Mouse (Mus musculus): ENCODE results near the gene Anpep.
"Not testable (repeated sequence)": the region's sequence is repeated elsewhere in the genome, so short reads cannot be mapped to it uniquely, and the experiment has no call there.

Gene Anpep

DNA sequence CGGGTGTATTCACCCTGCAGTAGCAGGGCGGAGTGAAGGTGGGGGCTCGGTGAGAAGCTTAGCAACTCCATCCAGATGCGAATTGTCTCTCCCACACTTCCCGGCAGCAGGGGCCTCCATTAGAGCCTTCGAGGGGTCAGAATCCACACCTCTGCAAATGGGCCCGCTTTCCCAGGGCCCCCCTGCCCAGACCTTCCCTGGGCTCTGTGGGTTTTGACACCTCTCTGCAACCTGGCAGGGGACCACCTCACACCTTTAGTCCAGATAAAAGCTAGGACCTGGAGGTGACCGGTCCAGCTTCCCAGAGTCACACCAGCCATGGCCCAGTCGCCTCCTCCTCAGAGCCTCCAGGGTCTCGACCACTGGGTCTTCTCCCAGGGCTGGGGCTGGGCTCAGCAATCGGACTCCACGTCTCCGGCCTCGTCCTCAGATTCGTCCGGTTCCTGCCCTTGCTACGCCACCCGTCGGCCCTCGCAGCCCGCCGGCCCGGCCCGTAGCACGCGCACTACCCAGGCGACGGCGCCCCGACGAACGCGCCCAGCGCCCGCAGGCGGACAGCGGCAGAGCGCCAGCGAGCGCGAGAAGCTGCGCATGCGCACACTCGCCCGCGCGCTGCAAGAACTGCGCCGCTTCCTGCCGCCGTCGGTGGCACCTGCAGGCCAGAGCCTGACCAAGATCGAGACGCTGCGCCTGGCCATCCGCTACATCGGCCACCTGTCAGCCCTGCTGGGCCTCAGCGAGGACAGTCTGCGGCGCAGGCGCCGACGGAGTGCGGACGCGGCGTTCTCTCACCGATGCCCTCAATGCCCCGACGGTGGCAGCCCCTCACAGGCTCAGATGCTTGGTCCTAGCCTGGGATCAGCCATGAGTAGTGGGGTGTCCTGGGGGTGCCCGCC lies 50.0 kb downstream of the Anpep start, which contains the start of gene Mesp2:
Mesp2 (plus strand) TSS at position 117 of the 896 bp plus-strand sequence.
- peak; percentile 77 for DNase-seq (ENCODE audit: low read depth, low spot score)

- DNase-seq (ENCODE audit: low read depth, low spot score), result no peak
These were observed 52.3 kb downstream of the Anpep start for GRCm38 (mm10) chr7:79808561-79808960.

DNA sequence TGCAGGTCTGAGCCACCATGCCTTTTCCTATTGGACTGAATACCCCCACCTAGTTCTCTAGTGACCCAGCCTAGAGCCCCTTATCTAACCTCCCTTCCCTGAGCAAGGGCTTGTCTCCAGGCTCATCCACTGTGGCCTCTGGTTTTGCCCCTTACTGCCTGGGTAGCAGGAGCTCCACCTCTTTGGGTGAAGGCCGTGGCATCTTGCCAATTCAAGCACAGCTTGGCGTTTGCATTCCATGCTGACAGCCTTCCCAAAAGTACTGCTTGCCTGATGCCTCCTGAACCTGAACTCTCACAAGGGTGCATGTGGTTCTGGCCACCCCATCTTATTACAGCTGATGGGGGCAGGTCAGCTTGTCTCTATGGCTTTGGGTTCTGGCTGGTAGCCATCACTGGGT lies 57.0 kb downstream of the Anpep start:
- no peak for DNase-seq (ENCODE audit: low read depth, low spot score)

DNA sequence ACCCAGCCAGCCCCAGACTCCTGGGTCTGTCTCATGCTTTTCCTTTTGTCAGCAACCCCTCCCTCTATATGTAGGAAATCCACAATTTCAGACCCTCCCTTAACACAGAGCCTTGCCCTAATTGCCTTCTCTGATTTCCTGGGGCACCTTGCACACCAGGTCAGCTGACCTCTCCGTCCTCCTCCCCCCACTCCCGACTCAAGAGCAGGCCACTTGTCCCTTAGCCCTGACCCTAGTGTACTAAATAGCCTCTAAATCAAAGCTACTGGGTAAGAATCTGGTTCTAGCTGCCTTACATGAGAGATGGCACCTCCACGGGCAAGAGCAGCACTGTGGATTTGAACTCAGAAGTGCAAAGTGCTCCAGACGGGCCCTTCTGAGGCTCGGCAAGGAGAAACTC lies 58.8 kb downstream of the Anpep start:
- DNase-seq (ENCODE audit: low read depth, low spot score), result no peak

GRCm38 (mm10) chr7:79801391-79801790 lies 59.5 kb downstream of the Anpep start:
- no peak for DNase-seq (ENCODE audit: low read depth, low spot score)

DNA sequence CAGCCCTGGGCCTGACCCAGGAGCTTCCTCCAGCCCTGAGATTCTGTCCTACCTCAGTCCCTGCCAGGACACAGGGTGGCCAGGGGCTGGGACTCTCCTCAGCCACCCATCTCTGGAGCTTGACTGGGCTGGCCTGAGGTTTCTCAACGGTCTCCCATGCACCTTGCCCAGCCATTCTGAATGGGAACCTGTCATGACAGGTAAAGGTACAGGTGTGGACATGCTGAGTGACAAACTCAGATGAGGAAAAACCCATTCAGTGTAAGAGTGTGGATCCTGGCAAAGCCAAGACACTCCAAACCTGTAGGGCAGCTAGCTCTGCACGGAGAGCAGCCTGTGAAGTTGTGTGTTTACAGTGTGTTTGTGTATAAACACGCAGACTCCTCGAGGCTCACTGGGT lies 60.5 kb downstream of the Anpep start:
- no peak for DNase-seq (ENCODE audit: low read depth, low spot score)

GRCm38 (mm10) chr7:79799506-79799905 lies 61.4 kb downstream of the Anpep start:
- DNase-seq (ENCODE audit: low read depth, low spot score), result no peak

- DNase-seq (ENCODE audit: low read depth, low spot score), result peak; percentile 66
These were observed 61.8 kb downstream of the Anpep start for GRCm38 (mm10) chr7:79799048-79799447.

- peak; percentile 73 for DNase-seq (ENCODE audit: low read depth, low spot score)
These were observed 62.3 kb downstream of the Anpep start for GRCm38 (mm10) chr7:79798606-79799005.

DNA sequence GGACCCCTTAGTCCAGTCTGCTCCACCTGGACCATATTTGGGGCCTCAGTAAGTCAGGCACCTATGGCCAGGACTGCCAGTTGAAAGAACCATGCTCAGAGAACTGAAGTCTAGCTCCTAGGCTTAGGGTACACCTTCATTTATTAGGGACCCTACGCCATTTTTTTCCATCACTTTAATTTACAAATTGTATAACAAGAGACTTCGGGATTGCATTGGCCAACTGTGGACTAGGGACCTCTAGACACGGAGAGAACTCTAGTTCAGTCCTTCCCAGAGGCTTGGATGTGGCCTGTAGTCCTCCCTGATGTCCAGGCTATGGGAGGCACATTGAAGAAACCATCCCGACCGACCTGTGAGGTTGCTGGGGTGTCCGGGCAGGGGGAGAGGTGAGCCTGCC lies 67.2 kb downstream of the Anpep start, which contains the start of gene Mesp1:
Mesp1 (minus strand) TSS at position 101 of the 400 bp plus-strand sequence.
- DNase-seq (ENCODE audit: low read depth, low spot score), result no peak

GRCm38 (mm10) chr7:79792635-79793421 lies 68.0 kb downstream of the Anpep start:
- peak; percentile 29 for DNase-seq (ENCODE audit: low read depth, low spot score)

- not testable (repeated sequence) for DNase-seq (ENCODE audit: low read depth, low spot score)
These were observed 71.0 kb downstream of the Anpep start for GRCm38 (mm10) chr7:79789812-79790211.

DNA sequence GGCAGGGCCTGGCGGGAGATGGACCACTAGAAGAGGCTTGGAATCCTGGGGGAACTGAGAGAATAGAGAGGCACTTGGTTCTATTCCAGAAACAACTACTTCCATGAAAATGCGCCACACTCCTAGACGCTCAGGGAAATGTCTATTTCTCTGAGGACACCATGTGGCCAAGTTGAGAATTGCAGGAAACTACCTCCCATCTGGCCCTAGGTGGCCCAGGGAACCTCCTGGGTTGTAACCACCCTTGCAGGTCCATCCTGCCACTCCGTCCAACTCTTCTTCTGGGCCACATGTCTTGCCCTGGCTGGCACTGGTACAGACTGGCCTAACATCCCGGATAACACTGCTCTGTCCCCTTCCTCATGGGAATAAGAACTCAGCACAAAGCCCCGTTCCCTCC lies 74.6 kb downstream of the Anpep start:
- peak; percentile 61 for DNase-seq (ENCODE audit: low read depth, low spot score)

DNA sequence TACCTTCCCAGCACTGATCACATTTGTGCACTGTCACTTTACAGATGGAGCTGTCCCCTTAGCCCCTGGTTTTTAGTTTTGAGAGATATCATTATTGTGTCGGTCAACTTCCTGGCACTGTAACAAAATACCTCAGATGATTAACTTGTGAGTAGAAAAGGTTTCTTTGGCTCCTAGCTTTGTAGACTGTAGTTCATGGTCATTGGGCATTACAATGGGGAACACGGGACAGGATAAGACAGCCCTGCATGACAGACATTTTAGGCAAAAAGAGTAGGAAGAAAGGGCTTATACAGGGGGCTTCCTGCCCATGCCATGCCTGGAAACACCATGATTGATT lies 78.4 kb downstream of the Anpep start:
- DNase-seq (ENCODE audit: low read depth, low spot score), result no peak

DNA sequence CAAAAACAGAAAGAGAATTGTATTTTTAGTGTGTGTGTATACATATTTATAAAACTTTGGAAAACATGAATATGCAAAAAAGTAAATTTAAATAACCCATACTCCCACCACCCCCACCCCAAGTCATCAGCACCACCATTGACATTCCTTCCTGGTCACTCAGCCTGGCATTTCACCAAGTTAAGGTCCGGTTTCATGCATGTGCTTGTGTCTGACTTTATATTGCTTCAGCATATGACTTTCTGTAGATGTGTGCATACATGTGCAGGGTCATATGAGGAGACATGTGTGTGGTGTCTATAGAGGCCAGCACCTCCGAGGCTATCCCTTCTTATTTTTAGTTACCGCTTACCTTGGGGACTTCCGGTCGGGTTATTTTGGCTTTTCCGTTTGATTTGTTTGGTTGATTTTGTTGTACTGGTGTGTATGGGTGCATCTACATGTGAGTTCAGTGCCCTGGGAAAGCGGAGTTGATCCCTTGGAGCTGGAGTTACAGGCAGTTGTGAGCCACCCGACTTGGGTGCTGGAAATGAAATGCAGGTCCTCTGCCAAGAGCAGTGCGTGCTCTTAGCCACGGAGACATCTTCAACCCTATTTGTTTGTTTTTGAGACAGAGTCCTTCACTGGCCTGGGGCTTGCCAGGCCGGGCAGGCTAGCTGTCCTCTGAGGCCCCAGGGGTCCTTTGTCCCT lies 78.9 kb downstream of the Anpep start:
- no peak for DNase-seq (ENCODE audit: low read depth, low spot score)

GRCm38 (mm10) chr7:79780647-79781626 lies 79.9 kb downstream of the Anpep start:
- peak; percentile 66 for DNase-seq (ENCODE audit: low read depth, low spot score)

All from retina, postnatal 7 days (tissue).